Mouse (Mus musculus) liver, embryonic 15.5 days (tissue): ENCODE data around the gene Mrtfa. TPM values are rescaled to one million over a fixed set of nuclear protein-coding genes. Genes with fewer than 3 reads are reported as not detected.

Source experiments
- ATAC-seq: fragments of 200-750 bp; cut with Nextera tagmentation; 2 replicates; pipeline ENCODE4 v1.8.0; 2017; ENCODE audit warnings: moderate number of reproducible peaks, mild to moderate bottlenecking, moderate library complexity; ENCODE audit not compliant: insufficient read depth
- H3K27ac ChIP-seq: fragments of 300-500 bp; sonication (generic); replicated peaks from 2 replicates; pipeline ENCODE4 v1.5.1; 2015; ENCODE audit warnings: mild to moderate bottlenecking, inconsistent platforms
- H3K27me3 ChIP-seq: fragments of 300-500 bp; sonication (generic); 2 replicates; pipeline ENCODE4 v1.6.1; 2015; ENCODE audit warnings: mild to moderate bottlenecking, inconsistent platforms
- H3K36me3 ChIP-seq: fragments of 300-500 bp; sonication (generic); replicated peaks from 2 replicates; pipeline ENCODE4 v1.6.1; 2015; ENCODE audit warnings: moderate library complexity, mild to moderate bottlenecking, inconsistent platforms
- H3K4me1 ChIP-seq: fragments of 300-500 bp; sonication (generic); replicated peaks from 2 replicates; pipeline ENCODE4 v1.6.1; 2015; ENCODE audit warnings: inconsistent platforms
- H3K4me2 ChIP-seq: fragments of 300-500 bp; sonication (generic); 2 replicates; pipeline ENCODE4 v1.6.1; 2015; ENCODE audit warnings: moderate library complexity, mild to moderate bottlenecking, inconsistent platforms
- H3K4me3 ChIP-seq: fragments of 300-500 bp; sonication (generic); replicated peaks from 2 replicates; pipeline ENCODE4 v1.5.1; 2015; ENCODE audit warnings: mild to moderate bottlenecking, inconsistent platforms
- H3K9ac ChIP-seq: fragments of 300-500 bp; sonication (generic); 2 replicates; pipeline ENCODE4 v1.6.1; 2015; ENCODE audit warnings: moderate library complexity, mild to moderate bottlenecking, inconsistent platforms
- H3K9me3 ChIP-seq: fragments of 300-500 bp; sonication (generic); replicated peaks from 2 replicates; pipeline ENCODE4 v1.6.1; 2016; ENCODE audit warnings: inconsistent platforms
- WGBS: fragments of 180-500 bp; shearing (Covaris S2); methylation state at CpG from one replicate; pipeline ENCODE4 v1.1.7; 2015; ENCODE audit warnings: mixed read lengths; ENCODE audit not compliant: insufficient replicate concordance; 5-methylcytosine and 5-hydroxymethylcytosine counted together
- polyA plus RNA-seq: library from polyadenylated mRNA; unstranded; fragments of >200 nt; fragmentation: Nextera tagmentation; extraction: Ambion mirVana; gene quantifications from 2 replicates; pipeline ENCODE4 v1.2.1, GENCODE M21; 2015

The Mrtfa gene
- 5.3 and 5.9 TPM in 2 replicates for polyA plus RNA-seq

- peak within 1 kb of the TSS; percentile 74 for H3K9ac ChIP-seq
- peak; percentile 98 for ATAC-seq
- peak within 1 kb of the TSS; percentile 58 for H3K27ac ChIP-seq
- H3K4me1 ChIP-seq = peaks cover 36% of the 10 kb centered on the region
- H3K4me3 ChIP-seq = peak within 1 kb of the TSS; percentile 72
- peak within 1 kb of the TSS; percentile 98 for H3K4me2 ChIP-seq
- under 1% methylated on average over 48 of the region's 48 CpGs for WGBS
- no peaks in the 10 kb centered on the region for H3K27me3 ChIP-seq
- H3K36me3 ChIP-seq = no peaks in the 10 kb centered on the region
- no peaks in the 10 kb centered on the region for H3K9me3 ChIP-seq
Measured at GRCm38 (mm10) chr15:81190630-81191178, at the start of gene Mrtfa. Mrtfa (minus strand) TSS chr15:81190757.

GRCm38 (mm10) chr15:81239794-81240343 lies 49.3 kb upstream of the Mrtfa start:
- Histone ChIP-seq H3K9ac (no peak overlapping the region), H3K4me3 (no peak overlapping the region), H3K27me3 (peaks cover 43% of the 10 kb centered on the region), H3K36me3 (no peaks in the 10 kb centered on the region), H3K9me3 (no peaks in the 10 kb centered on the region), H3K27ac (no peak overlapping the region), H3K4me1 (no peaks in the 10 kb centered on the region), H3K4me2 (no peak overlapping the region)
- ATAC-seq = no peak
- 69% methylated on average over 13 of the region's 13 CpGs for WGBS

GRCm38 (mm10) chr15:81239261-81239660 lies 48.7 kb upstream of the Mrtfa start:
- Histone ChIP-seq H3K9me3 (no peaks in the 10 kb centered on the region), H3K27me3 (peaks cover 49% of the 10 kb centered on the region), H3K9ac (no peak overlapping the region), H3K27ac (no peak overlapping the region), H3K4me1 (no peaks in the 10 kb centered on the region), H3K4me3 (no peak overlapping the region), H3K4me2 (no peak overlapping the region), H3K36me3 (no peaks in the 10 kb centered on the region)
- WGBS = 14% methylated on average over 7 of the region's 7 CpGs
- no peak for ATAC-seq

GRCm38 (mm10) chr15:81237471-81237870 lies 46.9 kb upstream of the Mrtfa start:
- peaks cover 60% of the 10 kb centered on the region for H3K27me3 ChIP-seq
- WGBS = 72% methylated on average over 18 of the region's 18 CpGs
- no peaks in the 10 kb centered on the region for H3K9me3 ChIP-seq
- H3K27ac ChIP-seq = no peak overlapping the region
- H3K4me1 ChIP-seq = no peaks in the 10 kb centered on the region
- H3K9ac ChIP-seq = no peak overlapping the region
- no peak for ATAC-seq
- no peak overlapping the region for H3K4me3 ChIP-seq
- no peak overlapping the region for H3K4me2 ChIP-seq
- no peaks in the 10 kb centered on the region for H3K36me3 ChIP-seq

- no peaks in the 10 kb centered on the region for H3K9me3 ChIP-seq
- no peak overlapping the region for H3K4me3 ChIP-seq
- H3K36me3 ChIP-seq = no peaks in the 10 kb centered on the region
- H3K4me1 ChIP-seq = no peaks in the 10 kb centered on the region
- no peak overlapping the region for H3K9ac ChIP-seq
- peaks cover 60% of the 10 kb centered on the region for H3K27me3 ChIP-seq
- 9% methylated on average over 8 of the region's 8 CpGs for whole genome bisulfite sequencing
- peak overlapping the region; percentile 55 for H3K4me2 ChIP-seq
- no peak for ATAC-seq
- no peak overlapping the region for H3K27ac ChIP-seq
Measured at GRCm38 (mm10) chr15:81236062-81236461, 45.5 kb upstream of the Mrtfa start.

- no peak for ATAC-seq
- Histone ChIP-seq H3K4me2 (peak within 1 kb of the TSS; percentile 55), H3K9me3 (no peaks in the 10 kb centered on the region), H3K27ac (no peak within 1 kb of the TSS), H3K4me1 (no peaks in the 10 kb centered on the region), H3K4me3 (peak within 1 kb of the TSS; percentile 12; the same call in 1 of the 2 replicates), H3K36me3 (no peaks in the 10 kb centered on the region), H3K9ac (no peak within 1 kb of the TSS), H3K27me3 (peaks cover 60% of the 10 kb centered on the region)
- WGBS = 5% methylated on average over 25 of the region's 25 CpGs
Measured at GRCm38 (mm10) chr15:81235086-81235920, 44.7 kb upstream of the Mrtfa start, which contains the start of gene Mchr1. Mchr1 (plus strand) TSS chr15:81235499.

GRCm38 (mm10) chr15:81231325-81231724 lies 40.8 kb upstream of the Mrtfa start:
- H3K4me3 ChIP-seq = no peak overlapping the region
- H3K36me3 ChIP-seq = no peaks in the 10 kb centered on the region
- H3K27me3 ChIP-seq = peaks cover 35% of the 10 kb centered on the region
- H3K4me1 ChIP-seq = no peaks in the 10 kb centered on the region
- H3K9me3 ChIP-seq = no peaks in the 10 kb centered on the region
- no peak overlapping the region for H3K27ac ChIP-seq
- 44% methylated on average over 7 of the region's 7 CpGs for WGBS
- no peak overlapping the region for H3K9ac ChIP-seq
- no peak overlapping the region for H3K4me2 ChIP-seq
- no peak for ATAC-seq

GRCm38 (mm10) chr15:81229791-81230190 lies 39.2 kb upstream of the Mrtfa start:
- Histone ChIP-seq H3K9me3 (no peaks in the 10 kb centered on the region), H3K27me3 (peaks cover 20% of the 10 kb centered on the region), H3K4me1 (no peaks in the 10 kb centered on the region), H3K9ac (no peak overlapping the region), H3K36me3 (no peaks in the 10 kb centered on the region), H3K27ac (no peak overlapping the region), H3K4me2 (no peak overlapping the region), H3K4me3 (no peak overlapping the region)
- no peak for ATAC-seq
- WGBS = 47% methylated on average over 3 of the region's 3 CpGs

GRCm38 (mm10) chr15:81228258-81228657 lies 37.7 kb upstream of the Mrtfa start:
- H3K27me3 ChIP-seq = peaks cover 4% of the 10 kb centered on the region
- 60% methylated on average over 3 of the region's 3 CpGs for WGBS
- no peaks in the 10 kb centered on the region for H3K36me3 ChIP-seq
- H3K4me1 ChIP-seq = no peaks in the 10 kb centered on the region
- H3K4me3 ChIP-seq = no peak overlapping the region
- no peak for ATAC-seq
- no peaks in the 10 kb centered on the region for H3K9me3 ChIP-seq
- H3K4me2 ChIP-seq = no peak overlapping the region
- no peak overlapping the region for H3K27ac ChIP-seq
- H3K9ac ChIP-seq = no peak overlapping the region

GRCm38 (mm10) chr15:81227275-81227674 lies 36.7 kb upstream of the Mrtfa start:
- no peaks in the 10 kb centered on the region for H3K36me3 ChIP-seq
- no peaks in the 10 kb centered on the region for H3K4me1 ChIP-seq
- no peak overlapping the region for H3K27ac ChIP-seq
- H3K9ac ChIP-seq = no peak overlapping the region
- no peaks in the 10 kb centered on the region for H3K9me3 ChIP-seq
- ATAC-seq = no peak
- no peak overlapping the region for H3K4me2 ChIP-seq
- no peak overlapping the region for H3K4me3 ChIP-seq
- WGBS = 72% methylated on average over 3 of the region's 3 CpGs
- H3K27me3 ChIP-seq = peaks cover 3% of the 10 kb centered on the region; the same call in 1 of the 2 replicates

- no peak overlapping the region for H3K4me2 ChIP-seq
- H3K4me3 ChIP-seq = no peak overlapping the region
- ATAC-seq = no peak
- no peaks in the 10 kb centered on the region for H3K9me3 ChIP-seq
- 65% methylated on average over 4 of the region's 4 CpGs for WGBS
- no peaks in the 10 kb centered on the region for H3K4me1 ChIP-seq
- H3K36me3 ChIP-seq = no peaks in the 10 kb centered on the region
- H3K27ac ChIP-seq = no peak overlapping the region
- no peak overlapping the region for H3K9ac ChIP-seq
- peaks cover 3% of the 10 kb centered on the region; the same call in 1 of the 2 replicates for H3K27me3 ChIP-seq
Measured at GRCm38 (mm10) chr15:81226796-81227195, 36.2 kb upstream of the Mrtfa start.
